Mouse (Mus musculus): Measurements from ENCODE around the gene Selenoh.

GRCm38 (mm10) chr2:84636231-84636741 lies 34.3 kb downstream of the Selenoh start:
- TF ChIP-seq GATA1 (IDR thresholded peaks at IDR 0.05; ENCODE audit: borderline replicate concordance, low read length): no peak
- TF ChIP-seq FLI1 (IDR thresholded peaks at IDR 0.05; ENCODE audit: low read length): no peak
